Mouse (Mus musculus) thymus, adult 2 months (tissue): ENCODE data around the gene Sema4g. TPM values are rescaled to one million over a fixed set of nuclear protein-coding genes. Genes with fewer than 3 reads are reported as not detected.

Experiments
- DNase-seq: peaks from one replicate; pipeline ENCODE4 v3.0.0; 2021
- H3K27ac ChIP-seq: fragments of 200-500 bp; 2 replicates; pipeline ENCODE4 v1.5.1; 2012; ENCODE audit warnings: low read length, control low read depth; ENCODE audit not compliant: control insufficient read depth, insufficient read depth
- H3K27me3 ChIP-seq: fragments of 200-500 bp; 2 replicates; pipeline ENCODE4 v1.6.1; 2012; ENCODE audit warnings: mild to moderate bottlenecking, low read length, moderate library complexity, mixed read lengths; ENCODE audit not compliant: control insufficient read depth, insufficient read depth
- H3K36me3 ChIP-seq: fragments of 200-500 bp; 2 replicates; pipeline ENCODE4 v1.6.1; 2012; ENCODE audit warnings: mild to moderate bottlenecking, low read length, moderate library complexity; ENCODE audit not compliant: control insufficient read depth, insufficient read depth
- H3K4me1 ChIP-seq: fragments of 200-500 bp; replicated peaks from 2 replicates; pipeline ENCODE4 v1.6.1; 2012; ENCODE audit warnings: low read length; ENCODE audit not compliant: control insufficient read depth, insufficient read depth
- H3K4me3 ChIP-seq: fragments of 200-500 bp; 2 replicates; pipeline ENCODE4 v1.5.1; 2012; ENCODE audit warnings: mild to moderate bottlenecking, low read length, control low read depth, moderate library complexity; ENCODE audit not compliant: control insufficient read depth, insufficient read depth
- CTCF ChIP-seq: fragments of 200-500 bp; IDR thresholded peaks from 2 replicates; pipeline ENCODE4 v1.5.1; 2012; ENCODE audit warnings: mild to moderate bottlenecking, control low read depth, low read length, moderate library complexity, borderline replicate concordance; ENCODE audit not compliant: control insufficient read depth, poor library complexity, insufficient read depth; ENCODE audit errors: extremely low read depth
- POLR2A ChIP-seq: fragments of 200-500 bp; IDR thresholded peaks from 2 replicates; pipeline ENCODE4 v1.6.1; 2012; ENCODE audit warnings: mild to moderate bottlenecking, low read length, control low read depth, moderate library complexity; ENCODE audit not compliant: control insufficient read depth, poor library complexity, insufficient read depth; ENCODE audit errors: extremely low read depth
- WGBS: fragments of 180-500 bp; shearing (Covaris S2); methylation state at CpG from one replicate; pipeline ENCODE4 v1.1.7; 2018; 5-methylcytosine and 5-hydroxymethylcytosine counted together
- polyA plus RNA-seq: library from polyadenylated mRNA; depleted of rRNA; stranded (reverse); fragments of >200 nt; gene quantifications from 2 replicates; pipeline ENCODE4 v1.2.3, GENCODE M21; 2012; rRNA removed

Sema4g gene
- 13.7 TPM in 2 replicates for polyA plus RNA-seq

- TF ChIP-seq POLR2A = no peak
- TF ChIP-seq CTCF = peak; percentile 47; the same call in 1 of the 2 replicates
- WGBS = 2% methylated on average over 58 of the region's 58 CpGs
- Histone ChIP-seq H3K4me3 (peak within 1 kb of the TSS; percentile 43), H3K36me3 (no peaks in the 10 kb centered on the region), H3K27ac (no peak within 1 kb of the TSS), H3K4me1 (peaks cover 20% of the 10 kb centered on the region), H3K27me3 (peaks cover 2% of the 10 kb centered on the region; the same call in 1 of the 2 replicates)
- DNase-seq = peak; percentile 46
Measured at GRCm38 (mm10) chr19:44988831-44989566, at the start of gene Sema4g. Gene Sema4g, plus strand, starts transcription at chr19:44989101.

- no peak for TF ChIP-seq POLR2A
- TF ChIP-seq CTCF = no peak
- no peaks in the 10 kb centered on the region for H3K4me1 ChIP-seq
- no peak overlapping the region for H3K27ac ChIP-seq
- DNase-seq = no peak
- 99% methylated on average over 2 of the region's 2 CpGs for WGBS
- peaks cover 70% of the 10 kb centered on the region for H3K36me3 ChIP-seq
- H3K27me3 ChIP-seq = no peaks in the 10 kb centered on the region
- H3K4me3 ChIP-seq = no peak overlapping the region
Measured at GRCm38 (mm10) chr19:44959633-44960032, 29.3 kb upstream of the Sema4g start.

DNA sequence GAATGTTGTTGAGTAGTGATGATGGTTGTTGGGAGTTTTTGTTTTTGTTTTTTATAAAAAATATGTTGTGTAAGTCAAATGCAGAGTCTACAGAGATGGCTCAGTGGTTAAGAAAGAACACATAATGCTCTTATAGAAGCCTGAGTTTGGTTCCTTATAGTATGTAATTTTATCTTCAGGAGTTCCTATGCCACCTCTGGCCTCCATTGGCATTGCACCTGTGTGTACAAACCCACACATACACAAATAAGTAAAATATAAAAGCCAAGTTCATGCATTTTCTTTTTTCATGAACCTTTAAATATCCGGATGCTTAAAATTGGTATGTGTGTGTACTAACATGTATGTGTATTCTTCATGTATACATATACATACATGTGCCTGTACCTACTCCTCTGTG, 22.9 kb upstream of the Sema4g start:
- TF ChIP-seq CTCF (no peak), POLR2A (no peak)
- 93% methylated on average over 1 of the region's 1 CpGs for WGBS
- Histone ChIP-seq H3K4me3 (no peak overlapping the region), H3K36me3 (peaks cover 64% of the 10 kb centered on the region), H3K27ac (no peak overlapping the region), H3K27me3 (no peaks in the 10 kb centered on the region), H3K4me1 (no peaks in the 10 kb centered on the region)
- DNase-seq = no peak

DNA sequence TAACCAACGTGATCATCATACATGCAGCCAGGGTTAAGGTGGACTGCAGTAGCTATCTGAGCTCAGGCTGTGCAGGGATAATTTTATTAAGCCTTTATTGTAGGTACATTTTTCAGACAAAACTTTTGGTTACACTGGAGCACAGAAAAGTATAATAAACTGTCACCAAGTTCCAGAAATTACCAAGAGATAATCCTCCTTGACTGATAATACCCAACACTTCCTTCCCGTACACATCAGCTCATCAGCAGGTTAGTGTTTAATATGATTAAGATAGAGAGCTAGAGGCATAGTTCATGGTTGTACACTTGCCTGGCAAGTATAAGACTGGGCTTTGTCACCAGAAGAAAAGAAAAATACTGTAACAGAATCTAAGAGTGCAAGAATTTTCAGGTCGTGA, 20.6 kb upstream of the Sema4g start:
- TF ChIP-seq POLR2A (no peak), CTCF (no peak)
- no peak overlapping the region for H3K27ac ChIP-seq
- no peaks in the 10 kb centered on the region for H3K27me3 ChIP-seq
- DNase-seq = no peak
- 94% methylated on average over 3 of the region's 3 CpGs for WGBS
- H3K4me3 ChIP-seq = no peak overlapping the region
- peaks cover 71% of the 10 kb centered on the region for H3K36me3 ChIP-seq
- H3K4me1 ChIP-seq = no peaks in the 10 kb centered on the region

- WGBS = 96% methylated on average over 6 of the region's 6 CpGs
- H3K36me3 ChIP-seq = peaks cover 73% of the 10 kb centered on the region
- no peaks in the 10 kb centered on the region for H3K27me3 ChIP-seq
- no peak for TF ChIP-seq POLR2A
- no peak for TF ChIP-seq CTCF
- DNase-seq = no peak
- H3K4me1 ChIP-seq = peaks cover 2% of the 10 kb centered on the region; the same call in 1 of the 2 replicates
- no peak overlapping the region for H3K27ac ChIP-seq
- H3K4me3 ChIP-seq = no peak overlapping the region
Measured at GRCm38 (mm10) chr19:44976636-44977035, 12.3 kb upstream of the Sema4g start.

GRCm38 (mm10) chr19:44977148-44977547, 11.8 kb upstream of the Sema4g start:
- Histone ChIP-seq H3K27me3 (no peaks in the 10 kb centered on the region), H3K36me3 (peaks cover 73% of the 10 kb centered on the region), H3K27ac (no peak overlapping the region), H3K4me3 (no peak overlapping the region), H3K4me1 (peaks cover 2% of the 10 kb centered on the region; the same call in 1 of the 2 replicates)
- 97% methylated on average over 6 of the region's 6 CpGs for WGBS
- no peak for DNase-seq
- TF ChIP-seq CTCF (no peak), POLR2A (no peak)
